Mouse (Mus musculus) adrenal gland, adult 10 weeks (tissue): ENCODE data around the gene Noxa1. TPM values are rescaled to one million over a fixed set of nuclear protein-coding genes. Genes with fewer than 3 reads are reported as not detected.

Experiments
- polyA plus RNA-seq: library from polyadenylated mRNA; stranded (reverse); fragments of 350-450 nt; fragmentation: Illumina TruSeq; extraction: RNeasy Lipid Tissue Mini Kit (QIAGEN cat#74804); gene quantifications from one replicate; pipeline ENCODE4 v1.2.3, GENCODE M21; 2014; ENCODE audit warnings: low read depth, low replicate concordance

Gene Noxa1
- polyA plus RNA-seq: not detected

GRCm38 (mm10) chr2:25095109-25095850 lies at the start of gene Noxa1:
Gene Noxa1, minus strand, starts transcription at chr2:25095149.

DNA sequence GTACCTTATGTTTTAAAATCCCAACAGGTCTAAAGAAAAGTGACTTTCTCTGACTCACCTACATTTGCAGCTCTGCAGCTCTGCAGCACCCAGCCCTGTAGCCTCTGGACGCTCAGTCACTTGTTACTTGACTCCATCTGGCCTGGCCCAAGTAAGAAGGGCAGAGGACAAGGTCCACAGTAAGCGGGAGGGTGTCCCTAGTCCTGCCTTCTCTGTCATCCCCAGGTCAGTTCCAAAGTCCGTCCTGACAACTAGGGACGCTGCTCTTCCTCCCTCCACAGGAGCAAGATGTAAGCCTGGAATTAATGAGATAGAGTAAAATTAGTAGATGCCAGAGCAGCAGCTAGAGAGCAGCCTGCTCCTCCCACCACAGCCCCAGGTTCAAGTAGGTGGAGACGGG lies 14.9 kb downstream of the Noxa1 start, which contains the start of gene Entpd8:
Gene Entpd8, plus strand, starts transcription at position 229 of the 400 bp plus-strand sequence.

GRCm38 (mm10) chr2:25054221-25055067 lies 40.5 kb downstream of the Noxa1 start, which contains the start of gene Nsmf:
Gene Nsmf, plus strand, starts transcription at chr2:25054355.

Other genes starting within 250 kb of the Noxa1 start
- 11.7 TPM for gene Ehmt1, start 175.5 kb downstream of the Noxa1 start, polyA plus RNA-seq
- gene Arrdc1, start 159.9 kb downstream of the Noxa1 start, polyA plus RNA-seq: 0.70 TPM
- gene Zmynd19, start 145.4 kb downstream of the Noxa1 start, polyA plus RNA-seq: 11.4 TPM
- 4.5 TPM for gene Dph7, start 132.7 kb downstream of the Noxa1 start, polyA plus RNA-seq
- 59.7 TPM for gene Mrpl41, start 120.1 kb downstream of the Noxa1 start, polyA plus RNA-seq
- 15.8 TPM for gene Pnpla7, start 119.1 kb downstream of the Noxa1 start, polyA plus RNA-seq
- 4.8 TPM for gene Nsmf, start 40.8 kb downstream of the Noxa1 start, polyA plus RNA-seq
- not detected for gene Entpd8, start 14.8 kb downstream of the Noxa1 start, polyA plus RNA-seq
- gene Nrarp, start 85.6 kb upstream of the Noxa1 start, polyA plus RNA-seq: 3.8 TPM
- gene Tor4a, start 101.7 kb upstream of the Noxa1 start, polyA plus RNA-seq: 5.8 TPM
- 6.9 TPM for gene Nelfb, start 116.3 kb upstream of the Noxa1 start, polyA plus RNA-seq
- gene Stpg3, start 119.5 kb upstream of the Noxa1 start, polyA plus RNA-seq: not detected
- gene Fam166a, start 123.6 kb upstream of the Noxa1 start, polyA plus RNA-seq: not detected
- 50.4 TPM for gene Tubb4b, start 129.6 kb upstream of the Noxa1 start, polyA plus RNA-seq
- not detected for gene Slc34a3, start 139.2 kb upstream of the Noxa1 start, polyA plus RNA-seq
- gene Rnf224, start 141.6 kb upstream of the Noxa1 start, polyA plus RNA-seq: not detected
- gene Rnf208, start 147.1 kb upstream of the Noxa1 start, polyA plus RNA-seq: not detected
- not detected for gene Cysrt1, start 147.3 kb upstream of the Noxa1 start, polyA plus RNA-seq
- 0.93 TPM for gene AL732309.1, start 151.7 kb upstream of the Noxa1 start, polyA plus RNA-seq
- gene Tmem203, start 160.3 kb upstream of the Noxa1 start, polyA plus RNA-seq: not detected
- 0.52 TPM for gene Tprn, start 167.5 kb upstream of the Noxa1 start, polyA plus RNA-seq
- 2.9 TPM for gene Ssna1, start 177.3 kb upstream of the Noxa1 start, polyA plus RNA-seq
- 6.7 TPM for gene Anapc2, start 177.3 kb upstream of the Noxa1 start, polyA plus RNA-seq
- not detected for gene Tmem210, start 193.0 kb upstream of the Noxa1 start, polyA plus RNA-seq
- not detected for gene Lrrc26, start 194.8 kb upstream of the Noxa1 start, polyA plus RNA-seq
- 2.7 TPM for gene Grin1, start 224.0 kb upstream of the Noxa1 start, polyA plus RNA-seq
- 23.9 TPM for gene Man1b1, start 237.2 kb upstream of the Noxa1 start, polyA plus RNA-seq